Mouse (Mus musculus) midbrain, embryonic 15.5 days (tissue): ENCODE measurements around the gene Prss50. TPM values are rescaled to one million over a fixed set of nuclear protein-coding genes. Genes with fewer than 3 reads are reported as not detected.

Experiments used
- ATAC-seq: fragments of 200-750 bp; cut with Nextera tagmentation; replicated peaks from 2 replicates; pipeline ENCODE4 v1.8.0; 2017; ENCODE audit warnings: moderate TSS enrichment
- H3K27ac ChIP-seq: fragments of 300-500 bp; sonication (generic); 2 replicates; pipeline ENCODE4 v1.5.1; 2015; ENCODE audit warnings: mild to moderate bottlenecking, inconsistent platforms
- H3K27me3 ChIP-seq: fragments of 300-500 bp; sonication (generic); replicated peaks from 2 replicates; pipeline ENCODE4 v1.6.1; 2015; ENCODE audit warnings: inconsistent platforms
- H3K36me3 ChIP-seq: fragments of 300-500 bp; sonication (generic); replicated peaks from 2 replicates; pipeline ENCODE4 v1.6.1; 2015; ENCODE audit warnings: inconsistent platforms
- H3K4me1 ChIP-seq: fragments of 300-500 bp; sonication (generic); 2 replicates; pipeline ENCODE4 v1.6.1; 2015; ENCODE audit warnings: inconsistent platforms
- H3K4me2 ChIP-seq: fragments of 300-500 bp; sonication (generic); 2 replicates; pipeline ENCODE4 v1.6.1; 2015; ENCODE audit warnings: inconsistent platforms, mild to moderate bottlenecking, moderate library complexity
- H3K4me3 ChIP-seq: fragments of 300-500 bp; sonication (generic); 2 replicates; pipeline ENCODE4 v1.5.1; 2015; ENCODE audit warnings: mild to moderate bottlenecking, inconsistent platforms
- H3K9ac ChIP-seq: fragments of 300-500 bp; sonication (generic); 2 replicates; pipeline ENCODE4 v1.6.1; 2015; ENCODE audit warnings: mild to moderate bottlenecking, inconsistent platforms
- H3K9me3 ChIP-seq: fragments of 300-500 bp; sonication (generic); 2 replicates; pipeline ENCODE4 v1.6.1; 2016; ENCODE audit warnings: inconsistent platforms
- WGBS: fragments of 180-500 bp; shearing (Covaris S2); methylation state at CpG from one replicate; pipeline ENCODE4 v1.1.7; 2015; ENCODE audit warnings: mixed read lengths; 5-methylcytosine and 5-hydroxymethylcytosine counted together
- polyA plus RNA-seq: library from polyadenylated mRNA; unstranded; fragments of >200 nt; fragmentation: Nextera tagmentation; extraction: Ambion mirVana; gene quantifications from 2 replicates; pipeline ENCODE4 v1.2.1, GENCODE M21; 2015

The Prss50 gene
- polyA plus RNA-seq, 1 experiment from 2014 or later: not detected

- Histone ChIP-seq H3K27me3 (no peaks in the 10 kb centered on the region), H3K9me3 (no peaks in the 10 kb centered on the region), H3K27ac (no peak overlapping the region), H3K9ac (no peak overlapping the region), H3K4me2 (no peak overlapping the region), H3K36me3 (no peaks in the 10 kb centered on the region), H3K4me1 (peaks cover 7% of the 10 kb centered on the region; the same call in 1 of the 2 replicates), H3K4me3 (no peak overlapping the region)
- WGBS: 61% methylated on average over 5 of the region's 5 CpGs
- ATAC-seq: no peak
These were observed 37.7 kb downstream of the Prss50 start for GRCm38 (mm10) chr9:110895507-110895906.

DNA sequence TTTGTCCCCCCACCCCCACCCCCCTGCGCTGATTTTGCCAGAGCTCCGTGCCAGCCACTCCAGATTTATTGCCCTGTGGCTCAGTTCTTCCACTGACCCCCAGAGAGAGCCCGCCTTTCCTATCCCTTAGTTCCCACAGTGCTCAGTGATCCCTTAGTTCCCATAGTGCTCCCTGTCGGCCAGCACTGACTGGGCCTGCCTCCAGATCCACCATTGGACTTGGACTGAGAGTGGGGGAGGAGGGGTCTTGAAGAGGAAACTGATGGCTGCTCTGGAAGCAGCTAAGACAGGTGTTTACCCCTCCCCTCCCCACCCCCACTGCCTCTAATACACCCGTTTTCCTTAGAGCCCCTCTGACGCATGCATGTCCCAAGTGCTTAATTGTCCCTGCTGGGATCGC, 38.2 kb downstream of the Prss50 start:
- Histone ChIP-seq H3K27me3 (no peaks in the 10 kb centered on the region), H3K9me3 (no peaks in the 10 kb centered on the region), H3K36me3 (no peaks in the 10 kb centered on the region), H3K4me2 (0 out of 2 replicates have a peak overlapping the region, but pooled peaks have one; percentile 1), H3K27ac (no peak overlapping the region), H3K9ac (no peak overlapping the region), H3K4me1 (peaks cover 7% of the 10 kb centered on the region; the same call in 1 of the 2 replicates), H3K4me3 (no peak overlapping the region)
- 14% methylated on average over 7 of the region's 7 CpGs for WGBS
- 0 out of 2 replicates have a peak, but pooled peaks have one; percentile 33 for ATAC-seq

DNA sequence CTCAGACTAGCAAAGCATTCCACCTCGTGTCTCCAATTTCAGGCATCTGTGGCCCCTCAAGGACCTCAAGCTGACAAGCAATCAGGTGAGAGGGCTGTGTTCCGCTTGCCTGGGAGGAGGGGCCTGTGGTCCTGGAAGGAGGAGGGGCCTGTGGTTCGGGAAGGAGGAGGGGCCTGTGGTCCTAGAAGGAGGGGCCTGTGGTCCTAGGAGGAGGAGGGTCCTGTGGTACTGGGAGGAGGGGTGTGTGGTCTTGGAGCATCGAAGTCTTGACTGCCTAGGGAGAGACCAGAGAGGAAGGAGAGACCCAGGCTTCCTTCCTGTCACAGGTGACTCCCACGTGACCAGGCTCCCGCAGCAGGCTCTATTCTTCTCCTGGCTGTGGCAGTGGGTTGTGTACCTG, 38.8 kb downstream of the Prss50 start:
- Histone ChIP-seq H3K4me2 (peak overlapping the region; percentile 1; the same call in 1 of the 2 replicates), H3K4me1 (peaks cover 7% of the 10 kb centered on the region; the same call in 1 of the 2 replicates), H3K36me3 (no peaks in the 10 kb centered on the region), H3K27ac (no peak overlapping the region), H3K4me3 (no peak overlapping the region), H3K9ac (no peak overlapping the region), H3K9me3 (no peaks in the 10 kb centered on the region), H3K27me3 (no peaks in the 10 kb centered on the region)
- WGBS: 10% methylated on average over 6 of the region's 6 CpGs
- ATAC-seq: peak; percentile 17; the same call in 1 of the 2 replicates

GRCm38 (mm10) chr9:110899451-110900008, 41.8 kb downstream of the Prss50 start:
- Histone ChIP-seq H3K9ac (no peak overlapping the region), H3K4me1 (peaks cover 7% of the 10 kb centered on the region; the same call in 1 of the 2 replicates), H3K4me2 (no peak overlapping the region), H3K27ac (no peak overlapping the region), H3K27me3 (no peaks in the 10 kb centered on the region), H3K4me3 (no peak overlapping the region), H3K36me3 (no peaks in the 10 kb centered on the region), H3K9me3 (no peaks in the 10 kb centered on the region)
- no peak for ATAC-seq
- WGBS: 65% methylated on average over 10 of the region's 10 CpGs

DNA sequence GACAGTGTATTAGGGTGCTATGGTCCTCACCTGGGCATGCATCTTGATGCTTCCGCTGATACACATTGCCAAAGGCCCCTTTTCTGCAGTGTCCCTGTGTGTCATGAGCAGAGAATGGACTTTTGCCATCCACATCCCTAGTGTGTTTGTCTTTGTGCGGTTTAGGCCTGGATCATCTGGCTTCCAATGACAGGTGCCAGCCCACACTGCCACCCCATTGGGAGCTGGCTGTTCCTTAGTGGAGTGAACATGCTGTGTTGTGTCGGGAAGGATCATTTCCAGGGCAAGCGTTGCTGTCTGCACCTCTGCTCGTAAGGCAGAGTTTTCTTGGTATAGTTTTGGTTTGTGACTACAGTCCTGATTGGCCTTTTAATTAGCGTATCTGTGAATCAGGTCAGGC, 43.4 kb downstream of the Prss50 start:
- ATAC-seq: no peak
- no peaks in the 10 kb centered on the region for H3K36me3 ChIP-seq
- H3K9me3 ChIP-seq: no peaks in the 10 kb centered on the region
- no peak overlapping the region for H3K9ac ChIP-seq
- WGBS: 88% methylated on average over 6 of the region's 6 CpGs
- H3K27ac ChIP-seq: no peak overlapping the region
- H3K4me1 ChIP-seq: peaks cover 2% of the 10 kb centered on the region; the same call in 1 of the 2 replicates
- no peak overlapping the region for H3K4me3 ChIP-seq
- H3K4me2 ChIP-seq: no peak overlapping the region
- H3K27me3 ChIP-seq: no peaks in the 10 kb centered on the region

DNA sequence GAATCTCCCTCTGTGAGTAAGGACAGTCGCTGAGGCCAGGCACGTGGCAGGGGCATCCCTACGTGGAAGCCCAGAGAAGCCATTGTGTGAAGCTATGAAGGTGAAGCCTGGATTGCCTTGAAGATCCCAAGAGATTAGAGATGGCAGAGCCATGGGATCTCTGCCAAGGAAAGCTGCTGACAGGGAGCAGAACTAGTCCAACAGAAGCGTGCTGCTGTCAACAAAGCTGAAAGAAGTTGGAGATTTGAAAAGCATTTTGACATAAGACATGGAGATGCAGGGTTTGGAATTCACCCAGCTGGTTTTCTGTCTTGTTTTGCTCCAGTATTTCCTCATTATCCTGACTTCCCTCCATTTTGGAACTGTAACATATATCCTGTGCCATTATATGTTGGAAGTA, 44.5 kb downstream of the Prss50 start:
- H3K27ac ChIP-seq: no peak overlapping the region
- no peak overlapping the region for H3K4me3 ChIP-seq
- H3K27me3 ChIP-seq: no peaks in the 10 kb centered on the region
- H3K9ac ChIP-seq: no peak overlapping the region
- WGBS: 84% methylated on average over 4 of the region's 4 CpGs
- H3K36me3 ChIP-seq: no peaks in the 10 kb centered on the region
- no peak overlapping the region for H3K4me2 ChIP-seq
- no peaks in the 10 kb centered on the region for H3K4me1 ChIP-seq
- ATAC-seq: no peak
- H3K9me3 ChIP-seq: no peaks in the 10 kb centered on the region

GRCm38 (mm10) chr9:110907201-110907837, 49.6 kb downstream of the Prss50 start:
- H3K9me3 ChIP-seq: no peaks in the 10 kb centered on the region
- WGBS: 92% methylated on average over 11 of the region's 11 CpGs
- no peak for ATAC-seq

GRCm38 (mm10) chr9:110907838-110908630, 50.3 kb downstream of the Prss50 start:
- Histone ChIP-seq H3K4me3 (no peak overlapping the region), H3K36me3 (no peaks in the 10 kb centered on the region), H3K4me1 (no peaks in the 10 kb centered on the region), H3K27me3 (no peaks in the 10 kb centered on the region), H3K4me2 (no peak overlapping the region), H3K9me3 (no peaks in the 10 kb centered on the region), H3K27ac (no peak overlapping the region), H3K9ac (no peak overlapping the region)
- no peak for ATAC-seq
- WGBS: 86% methylated on average over 4 of the region's 4 CpGs

More at GRCm38 (mm10) chr9:110907201-110907837, 49.6 kb downstream of the Prss50 start:
- H3K36me3 ChIP-seq: no peaks in the 10 kb centered on the region
- H3K4me2 ChIP-seq: no peak overlapping the region
- H3K27ac ChIP-seq: no peak overlapping the region
- H3K9ac ChIP-seq: no peak overlapping the region
- H3K4me3 ChIP-seq: no peak overlapping the region
- no peaks in the 10 kb centered on the region for H3K4me1 ChIP-seq
- H3K27me3 ChIP-seq: no peaks in the 10 kb centered on the region

GRCm38 (mm10) chr9:110908631-110909016, 50.9 kb downstream of the Prss50 start:
- no peak for ATAC-seq
- H3K4me3 ChIP-seq: no peak overlapping the region
- no peaks in the 10 kb centered on the region for H3K27me3 ChIP-seq
- H3K4me1 ChIP-seq: no peaks in the 10 kb centered on the region
- no peaks in the 10 kb centered on the region for H3K36me3 ChIP-seq
- no peak overlapping the region for H3K27ac ChIP-seq
- no peak overlapping the region for H3K4me2 ChIP-seq
- H3K9me3 ChIP-seq: no peaks in the 10 kb centered on the region
- H3K9ac ChIP-seq: no peak overlapping the region
- WGBS: 89% methylated on average over 3 of the region's 3 CpGs

GRCm38 (mm10) chr9:110909371-110909967, 51.7 kb downstream of the Prss50 start:
- H3K4me3 ChIP-seq: no peak overlapping the region
- no peaks in the 10 kb centered on the region for H3K27me3 ChIP-seq
- no peak overlapping the region for H3K4me2 ChIP-seq
- H3K4me1 ChIP-seq: no peaks in the 10 kb centered on the region
- no peak for ATAC-seq
- H3K9ac ChIP-seq: no peak overlapping the region
- H3K27ac ChIP-seq: no peak overlapping the region
- WGBS: 81% methylated on average over 6 of the region's 6 CpGs
- H3K9me3 ChIP-seq: no peaks in the 10 kb centered on the region
- no peaks in the 10 kb centered on the region for H3K36me3 ChIP-seq
